Mouse (Mus musculus) CD4-positive, CD25-positive, alpha-beta regulatory T cell, adult 9 weeks (primary cell): ENCODE results near the gene Gm49342. TPM values are rescaled to one million over a fixed set of nuclear protein-coding genes. Genes with fewer than 3 reads are reported as not detected.

ENCODE experiments used
- polyA plus RNA-seq: library from polyadenylated mRNA; unstranded; fragments of 100-300 nt; shearing (Covaris generic); gene quantifications from one replicate; pipeline ENCODE4 v1.2.1, GENCODE M21; 2017

Gene Gm49342
- not detected for polyA plus RNA-seq

GRCm38 (mm10) chr14:50943932-50944667 lies at the start of gene Gm49342:
Gene Gm49342, plus strand, starts transcription at chr14:50944517.

GRCm38 (mm10) chr14:50897374-50897765 lies 46.9 kb upstream of the Gm49342 start, which contains the start of gene Klhl33:
Gene Klhl33, minus strand, starts transcription at chr14:50897507.

GRCm38 (mm10) chr14:50924281-50925064 lies 19.8 kb upstream of the Gm49342 start, which contains the start of the genes Osgep and Apex1:
Gene Osgep, minus strand, starts transcription at chr14:50924893.
Gene Apex1, plus strand, starts transcription at chr14:50924968.

GRCm38 (mm10) chr14:50930754-50931492 lies 13.4 kb upstream of the Gm49342 start, which contains the start of the genes Pip4p1 and Pnp:
Gene Pip4p1, minus strand, starts transcription at chr14:50930856.
Gene Pnp, plus strand, starts transcription at chr14:50931082.

GRCm38 (mm10) chr14:50955942-50956508 lies 11.7 kb downstream of the Gm49342 start, which contains the start of gene Pnp2:
Gene Pnp2, plus strand, starts transcription at chr14:50955992.

GRCm38 (mm10) chr14:51007152-51007801 lies 63.0 kb downstream of the Gm49342 start, which contains the start of gene Rnase10:
Gene Rnase10, plus strand, starts transcription at chr14:51007751.

Other genes starting within 250 kb of the Gm49342 start
- gene Olfr748, start 237.1 kb upstream of the Gm49342 start, polyA plus RNA-seq = not detected
- gene Olfr749, start 199.4 kb upstream of the Gm49342 start, polyA plus RNA-seq = not detected
- gene Ttc5, start 159.0 kb upstream of the Gm49342 start, polyA plus RNA-seq = 125 TPM
- gene Ccnb1ip1, start 136.8 kb upstream of the Gm49342 start, polyA plus RNA-seq = not detected
- 76.4 TPM for gene Parp2, start 136.7 kb upstream of the Gm49342 start, polyA plus RNA-seq
- 28.8 TPM for gene Tep1, start 74.0 kb upstream of the Gm49342 start, polyA plus RNA-seq
- gene Klhl33, start 47.0 kb upstream of the Gm49342 start, polyA plus RNA-seq = 0.05 TPM
- gene Osgep, start 19.6 kb upstream of the Gm49342 start, polyA plus RNA-seq = 70.8 TPM
- 86.5 TPM for gene Apex1, start 19.5 kb upstream of the Gm49342 start, polyA plus RNA-seq
- 6.1 TPM for gene Pip4p1, start 13.7 kb upstream of the Gm49342 start, polyA plus RNA-seq
- gene Pnp, start 13.4 kb upstream of the Gm49342 start, polyA plus RNA-seq = 55.3 TPM
- gene Pnp2, start 11.5 kb downstream of the Gm49342 start, polyA plus RNA-seq = 1.1 TPM
- gene Rnase10, start 63.2 kb downstream of the Gm49342 start, polyA plus RNA-seq = not detected
- not detected for gene Rnase9, start 97.4 kb downstream of the Gm49342 start, polyA plus RNA-seq
- not detected for gene Rnase11, start 105.6 kb downstream of the Gm49342 start, polyA plus RNA-seq
- not detected for gene Rnase12, start 113.1 kb downstream of the Gm49342 start, polyA plus RNA-seq
- gene Olfr750, start 129.9 kb downstream of the Gm49342 start, polyA plus RNA-seq = not detected
- gene Rnase4, start 146.6 kb downstream of the Gm49342 start, polyA plus RNA-seq = 19.2 TPM
- 3.6 TPM for gene Ang, start 146.6 kb downstream of the Gm49342 start, polyA plus RNA-seq
- gene Eddm3b, start 169.9 kb downstream of the Gm49342 start, polyA plus RNA-seq = not detected
- 0.93 TPM for gene Rnase6, start 179.4 kb downstream of the Gm49342 start, polyA plus RNA-seq
- gene Rnase1, start 202.3 kb downstream of the Gm49342 start, polyA plus RNA-seq = not detected
- not detected for gene Rnase2b, start 217.7 kb downstream of the Gm49342 start, polyA plus RNA-seq